Mouse (Mus musculus): ENCODE data around the gene Acat3.
A peak's percentile ranks its signal among the peaks of the same experiment; 100 is the strongest.
"Not testable (repeated sequence)": the region's sequence is repeated elsewhere in the genome, so short reads cannot be mapped to it uniquely, and the experiment has no call there.

The Acat3 gene

GRCm38 (mm10) chr17:12916588-12917380 is 23.6 kb downstream of the Acat3 start:
- DNase-seq (ENCODE audit: low spot score in 2 of 2) = no peak

GRCm38 (mm10) chr17:12915881-12916583 is 24.4 kb downstream of the Acat3 start, which contains the start of gene Mrpl18:
Mrpl18 (minus strand) TSS chr17:12916345.
- DNase-seq (ENCODE audit: low spot score in 2 of 2) = peak; percentile 97 to 100

- no peak for DNase-seq (ENCODE audit: low spot score in 2 of 2)
Observed at GRCm38 (mm10) chr17:12915488-12915880, 24.9 kb downstream of the Acat3 start, which contains the start of gene Tcp1. Tcp1 (plus strand) TSS chr17:12915701.

DNA sequence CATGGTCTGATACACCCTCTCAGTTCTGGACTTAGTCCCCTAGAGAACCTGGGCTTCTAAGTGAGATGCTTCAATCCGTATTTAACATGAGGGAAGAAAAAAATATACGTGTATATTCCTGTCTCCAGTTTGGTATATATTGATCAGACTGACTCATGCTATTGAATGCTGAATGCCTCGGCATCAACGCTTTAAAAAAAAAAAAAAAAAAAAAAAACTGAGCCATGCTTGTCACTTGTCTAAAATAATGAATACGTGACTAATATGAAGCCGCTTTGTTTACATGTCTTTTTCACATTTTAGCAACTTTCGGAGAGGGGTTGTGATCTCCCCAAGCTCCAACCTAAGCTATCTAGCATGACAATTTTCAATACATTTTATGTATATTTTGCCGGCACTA is 30.0 kb downstream of the Acat3 start:
- no peak for DNase-seq (ENCODE audit: low spot score in 2 of 2)

GRCm38 (mm10) chr17:12909361-12910280 is 30.8 kb downstream of the Acat3 start, which contains the start of gene Pnldc1:
Pnldc1 (minus strand) TSS chr17:12910230.
- DNase-seq (ENCODE audit: low spot score in 2 of 2) = no peak

GRCm38 (mm10) chr17:12906436-12906835 is 34.0 kb downstream of the Acat3 start:
- peak in 1 of 2 experiments; percentile 26 for DNase-seq (ENCODE audit: low spot score in 2 of 2)

GRCm38 (mm10) chr17:12905810-12906209 is 34.6 kb downstream of the Acat3 start:
- no peak for DNase-seq (ENCODE audit: low spot score in 2 of 2)

DNA sequence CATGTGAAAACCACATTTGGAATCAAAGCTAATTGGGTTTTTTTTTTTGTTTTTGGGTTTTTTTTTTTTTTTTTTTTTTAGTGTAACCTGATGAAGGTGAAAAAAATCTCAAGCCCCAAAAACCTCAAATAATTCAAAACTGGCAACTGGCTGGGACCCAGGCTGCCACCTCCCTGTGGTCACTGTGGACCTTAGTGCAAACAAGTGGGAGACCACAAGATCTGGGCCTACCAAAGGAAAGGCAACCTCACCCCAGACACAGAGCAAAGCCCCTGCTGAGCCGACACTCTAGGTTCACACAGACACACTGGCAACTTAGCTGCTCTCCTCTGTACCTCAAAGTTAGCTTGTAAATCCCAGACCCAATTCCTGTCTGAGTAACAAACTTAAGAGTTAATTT is 36.1 kb downstream of the Acat3 start:
- no peak for DNase-seq (ENCODE audit: low spot score in 2 of 2)

- DNase-seq (ENCODE audit: low spot score in 2 of 2) = no peak
Observed at GRCm38 (mm10) chr17:12903372-12904333, 36.7 kb downstream of the Acat3 start.

- DNase-seq (ENCODE audit: low spot score in 2 of 2) = no peak
Observed at GRCm38 (mm10) chr17:12902291-12902690, 38.1 kb downstream of the Acat3 start.

DNA sequence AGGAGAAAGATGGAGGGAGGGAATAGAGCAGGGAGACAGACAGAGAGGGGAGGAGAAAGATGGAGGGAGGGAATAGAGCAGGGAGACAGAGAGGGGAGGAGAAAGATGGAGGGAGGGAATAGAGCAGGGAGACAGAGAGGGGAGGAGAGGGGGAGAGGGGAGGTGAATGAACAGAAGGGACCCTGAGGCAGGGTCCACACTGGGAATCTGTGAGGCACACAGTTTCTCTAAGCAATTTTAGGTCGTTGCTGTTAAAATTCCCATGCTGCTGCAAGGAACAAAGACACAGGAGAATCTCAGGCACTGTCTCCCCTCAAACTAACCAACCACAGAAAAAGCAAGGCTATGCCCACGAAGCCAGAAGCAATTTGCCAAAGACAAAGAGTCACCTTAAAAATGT is 41.8 kb downstream of the Acat3 start:
- DNase-seq (ENCODE audit: low spot score in 2 of 2) = not testable (repeated sequence)

DNA sequence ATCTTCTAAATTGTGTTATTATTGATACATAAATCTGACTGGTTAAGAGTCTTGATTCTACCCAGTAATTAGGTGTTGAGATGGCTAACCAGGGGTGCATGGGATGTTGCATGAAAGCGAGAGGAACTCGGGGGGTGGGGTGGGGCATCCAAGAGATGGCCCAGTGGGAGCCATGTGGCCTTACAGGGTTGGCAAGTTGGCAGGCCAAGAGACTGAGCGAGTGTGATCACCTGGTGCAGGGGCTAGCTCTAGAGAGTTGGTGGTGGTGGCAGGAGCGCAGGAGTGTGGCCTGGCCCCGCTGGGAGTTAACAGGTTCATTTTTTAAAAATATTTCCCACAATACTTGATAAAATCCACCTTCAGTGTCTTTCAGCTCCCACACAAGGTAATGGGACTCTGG is 42.7 kb downstream of the Acat3 start:
- DNase-seq (ENCODE audit: low spot score in 2 of 2) = no peak

GRCm38 (mm10) chr17:12892033-12892432 is 48.4 kb downstream of the Acat3 start:
- no peak for DNase-seq (ENCODE audit: low spot score in 2 of 2)

- no peak for DNase-seq (ENCODE audit: low spot score in 2 of 2)
Observed at GRCm38 (mm10) chr17:12891054-12891453, 49.3 kb downstream of the Acat3 start.

DNA sequence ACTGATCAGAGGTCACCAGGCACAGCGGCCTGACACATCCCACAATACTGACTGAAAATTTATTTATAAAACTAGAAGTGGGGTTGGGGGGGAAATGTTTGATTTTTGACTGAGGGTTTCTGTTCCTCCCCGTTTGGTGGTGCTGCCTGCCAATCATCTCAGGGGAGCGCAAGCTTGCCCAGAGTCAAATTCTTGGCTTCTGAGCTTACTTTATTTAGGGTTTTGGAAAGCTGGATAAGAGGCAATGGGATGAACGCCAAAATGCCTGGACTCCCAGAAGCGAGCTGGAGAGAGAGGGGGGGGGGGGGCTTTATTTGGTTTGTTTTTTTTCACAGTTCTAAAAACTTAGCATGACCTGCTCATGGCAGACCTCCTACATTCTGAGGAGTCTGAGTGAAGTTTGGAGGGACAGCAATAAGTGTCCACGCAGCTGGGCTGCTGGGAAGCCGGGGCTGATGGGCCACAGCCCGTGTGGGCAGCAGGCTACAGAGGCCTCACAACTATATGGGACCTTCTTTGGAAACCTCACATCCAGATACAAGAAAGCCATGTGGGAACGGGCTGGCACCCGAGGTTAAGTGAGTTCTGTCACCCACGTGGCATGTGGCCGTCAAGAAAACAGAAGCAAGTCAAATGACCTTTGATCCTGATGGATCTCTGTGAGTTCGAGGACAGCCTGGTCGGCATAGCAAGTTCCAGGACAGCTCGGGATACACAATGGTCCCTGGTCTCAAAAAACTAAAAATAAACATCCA is 53.2 kb downstream of the Acat3 start:
- no peak for DNase-seq (ENCODE audit: low spot score in 2 of 2)

DNA sequence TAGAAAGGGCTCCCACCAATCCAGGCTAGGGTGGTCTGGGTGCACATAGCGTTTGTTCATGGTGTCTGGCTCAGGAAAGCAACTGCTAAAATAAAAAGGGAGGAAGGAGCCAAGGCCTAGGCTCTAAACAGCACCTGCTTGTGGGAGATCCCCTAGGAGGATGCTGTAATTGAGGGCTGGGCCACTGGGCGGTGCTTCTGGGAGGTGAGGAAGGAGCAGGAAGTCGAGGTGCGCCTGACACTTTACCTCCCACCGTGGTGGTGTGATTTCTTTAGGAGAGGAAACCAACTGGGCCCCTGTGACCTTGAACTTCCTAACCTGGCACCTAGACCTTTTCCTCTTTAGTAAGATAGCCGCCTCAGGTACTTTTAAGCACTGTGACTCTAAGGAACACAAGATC is 53.8 kb downstream of the Acat3 start:
- no peak for DNase-seq (ENCODE audit: low spot score in 2 of 2)

GRCm38 (mm10) chr17:12881216-12881615 is 59.2 kb downstream of the Acat3 start:
- DNase-seq (ENCODE audit: low spot score in 2 of 2) = no peak

GRCm38 (mm10) chr17:12880178-12880577 is 60.2 kb downstream of the Acat3 start:
- DNase-seq (ENCODE audit: low spot score in 2 of 2) = peak; percentile 80 to 92

DNA sequence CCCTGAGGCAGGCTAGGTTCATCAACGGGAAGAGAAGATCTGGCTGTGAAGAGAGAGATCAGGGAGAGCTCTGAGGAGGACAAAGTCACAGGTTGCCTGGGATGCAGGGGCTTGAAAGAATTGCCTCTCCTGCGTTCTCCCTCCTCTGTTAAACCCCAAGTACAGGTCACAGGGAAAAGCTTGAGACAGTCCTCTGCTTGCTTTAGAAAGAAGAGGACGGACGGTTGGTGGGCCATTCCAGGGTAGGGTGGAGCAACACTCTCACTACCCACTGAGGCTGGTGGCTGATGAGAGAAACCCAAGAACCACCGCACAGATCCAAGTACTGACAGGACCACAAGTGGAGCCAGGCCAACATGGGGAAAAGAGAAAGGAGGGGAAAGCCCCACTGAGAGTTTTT is 64.7 kb downstream of the Acat3 start, which contains the start of gene Mrgprh:
Gene Mrgprh, plus strand, starts transcription at position 301 of the 400 bp plus-strand sequence.
- DNase-seq (ENCODE audit: low spot score in 2 of 2) = no peak

Measured in frontal cortex, postnatal 36 days (tissue).